Mouse (Mus musculus) heart, adult 18-20 months (tissue): ENCODE measurements at regions not wholly inside any gene's neighbourhood (a gene's known extent, or its start where the extent isn't known, plus 50 kb on each side); places are given as distances from the start of the nearest gene placed in this dataset.
"Not testable (repeated sequence)": the region's sequence is repeated elsewhere in the genome, so short reads cannot be mapped to it uniquely, and the experiment has no call there.

Experiments
- DNase-seq, 2 experiments: peaks; one replicate each; pipeline ENCODE4 v3.0.0; 2021 to 2022; ENCODE audit warnings: mixed read lengths in 1 of 2

GRCm38 (mm10) chr14:108828668-108829067 lies 85.3 kb downstream of the Slitrk1 start:
- no peak for DNase-seq

- no peak for DNase-seq
Measured at GRCm38 (mm10) chr14:108821539-108821938, 92.4 kb downstream of the Slitrk1 start.

GRCm38 (mm10) chr14:108819370-108819769 lies 94.6 kb downstream of the Slitrk1 start:
- no peak for DNase-seq

- DNase-seq = no peak
Measured at GRCm38 (mm10) chr14:108805394-108805982, 108.5 kb downstream of the Slitrk1 start.

- DNase-seq = no peak
Measured at GRCm38 (mm10) chr14:108798884-108799283, 115.1 kb downstream of the Slitrk1 start.

GRCm38 (mm10) chr14:108792445-108792844 lies 121.5 kb downstream of the Slitrk1 start:
- DNase-seq = no peak

GRCm38 (mm10) chr14:108791296-108791695 lies 122.7 kb downstream of the Slitrk1 start:
- DNase-seq = no peak

- DNase-seq = peak in 1 of 2 experiments; percentile 6
Measured at GRCm38 (mm10) chr14:108748730-108749129, 165.2 kb downstream of the Slitrk1 start.

GRCm38 (mm10) chr14:108711811-108712210 lies 202.1 kb downstream of the Slitrk1 start:
- DNase-seq = no peak

GRCm38 (mm10) chr14:108709101-108709631 lies 204.8 kb downstream of the Slitrk1 start:
- no peak for DNase-seq

GRCm38 (mm10) chr14:108704662-108705061 lies 209.3 kb downstream of the Slitrk1 start:
- DNase-seq = not testable (repeated sequence)

- no peak for DNase-seq
Measured at GRCm38 (mm10) chr14:108664864-108665263, 249.1 kb downstream of the Slitrk1 start.

- DNase-seq = no peak
Measured at GRCm38 (mm10) chr14:108638291-108638690, 275.7 kb downstream of the Slitrk1 start.

GRCm38 (mm10) chr14:108635266-108635665 lies 278.7 kb downstream of the Slitrk1 start:
- DNase-seq = no peak

GRCm38 (mm10) chr14:108610028-108610427 lies 303.9 kb downstream of the Slitrk1 start:
- no peak for DNase-seq
